Mouse (Mus musculus): ENCODE measurements around the gene Rpl3l. TPM values are rescaled to one million over a fixed set of nuclear protein-coding genes. Genes with fewer than 3 reads are reported as not detected.

Gene Rpl3l
- polyA plus RNA-seq, 1 experiment from 2014 or later: 0.36 TPM

DNA sequence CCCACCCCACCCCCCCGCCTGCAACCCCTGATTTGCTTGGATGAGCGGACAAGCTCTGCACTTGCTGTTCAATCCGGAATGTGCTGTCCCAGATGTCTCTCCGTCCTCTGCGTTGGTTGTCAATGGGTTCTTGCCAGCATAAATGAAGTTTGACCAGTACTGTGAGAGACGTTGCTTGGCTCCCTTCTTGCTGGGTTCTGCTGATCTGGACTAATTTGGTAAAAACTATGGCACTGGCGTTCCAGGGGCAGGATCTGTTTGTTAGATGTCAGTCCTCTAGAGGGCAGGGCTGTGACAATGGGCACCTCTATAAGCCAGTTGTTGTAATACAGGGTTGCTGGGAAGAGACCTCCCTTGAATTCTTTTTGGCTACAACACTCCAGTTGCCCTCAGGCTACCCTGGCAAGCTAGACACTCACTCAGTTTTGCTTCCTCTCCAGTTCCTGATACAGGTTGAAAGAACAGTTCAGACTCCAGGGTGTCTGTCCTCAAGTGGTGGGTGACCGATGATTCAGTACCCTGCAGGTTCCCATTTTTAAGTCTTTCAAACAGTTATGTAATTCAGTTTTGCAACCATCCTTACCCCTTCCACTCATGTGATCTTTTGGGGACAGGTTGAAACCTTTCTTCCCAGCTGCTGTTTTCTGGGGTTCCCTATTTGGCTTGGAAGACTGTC lies 9.7 kb downstream of the Rpl3l start:
- Histone ChIP-seq H3K27me3 (ENCODE audit: insufficient read depth, low read length) (no peaks in the 10 kb centered on the region), H3K4me3 (replicated peaks; ENCODE audit: low read depth, low read length) (peak overlapping the region; percentile 66), H3K9me3 (replicated peaks; ENCODE audit: low read length) (no peaks in the 10 kb centered on the region), H3K36me3 (ENCODE audit: insufficient read depth, low read length) (no peaks in the 10 kb centered on the region), H3K9ac (ENCODE audit: low read depth, low read length) (peak overlapping the region; percentile 70), H3K4me2 (ENCODE audit: low read length) (peak overlapping the region; percentile 94), H3K27ac (peak overlapping the region; percentile 72; the same call in 1 of the 2 replicates), H3K4me1 (replicated peaks; ENCODE audit: insufficient read depth, low read length) (peaks cover 13% of the 10 kb centered on the region)
- WGBS: 22% methylated on average over 8 of the region's 8 CpGs
- ATAC-seq (replicated peaks; ENCODE audit: low FRiP score, low read depth) (no peak), DNase-seq (ENCODE audit: low spot score) (no peak)
- peak; percentile 32; the same call in 1 of the 2 replicates for TF ChIP-seq CTCF (IDR thresholded peaks at IDR 0.05; ENCODE audit: low read depth)

DNA sequence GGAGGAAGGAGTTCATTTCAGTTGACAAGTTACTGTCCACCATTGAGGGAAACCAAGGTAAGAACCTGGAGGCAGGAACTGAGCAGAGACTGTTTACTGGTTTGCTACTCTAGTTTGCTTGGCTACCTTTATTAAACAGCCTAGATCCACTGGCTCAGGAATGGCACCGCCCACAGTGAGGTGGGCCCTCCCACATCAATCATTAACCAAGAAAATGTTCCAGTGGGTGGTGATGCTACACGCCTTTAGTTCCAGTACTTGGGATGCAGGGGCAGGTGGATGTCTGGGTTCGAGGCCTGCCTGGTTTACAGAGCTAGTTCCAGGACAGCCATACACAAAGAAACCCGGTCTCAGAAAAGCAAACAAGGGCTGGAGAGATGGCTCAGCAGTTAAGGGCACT lies 10.6 kb downstream of the Rpl3l start:
- H3K9ac ChIP-seq (ENCODE audit: low read depth, low read length): no peak overlapping the region
- TF ChIP-seq CTCF (IDR thresholded peaks at IDR 0.05; ENCODE audit: low read depth): no peak
- no peak overlapping the region for H3K4me3 ChIP-seq (replicated peaks; ENCODE audit: low read depth, low read length)
- DNase-seq (ENCODE audit: low spot score): no peak
- H3K27me3 ChIP-seq (ENCODE audit: insufficient read depth, low read length): no peaks in the 10 kb centered on the region
- H3K36me3 ChIP-seq (ENCODE audit: insufficient read depth, low read length): no peaks in the 10 kb centered on the region
- H3K4me2 ChIP-seq (ENCODE audit: low read length): no peak overlapping the region
- 74% methylated on average over 4 of the region's 4 CpGs for WGBS
- no peaks in the 10 kb centered on the region for H3K9me3 ChIP-seq (replicated peaks; ENCODE audit: low read length)
- peaks cover 13% of the 10 kb centered on the region for H3K4me1 ChIP-seq (replicated peaks; ENCODE audit: insufficient read depth, low read length)
- ATAC-seq (replicated peaks; ENCODE audit: low FRiP score, low read depth): no peak
- H3K27ac ChIP-seq: no peak overlapping the region

DNA sequence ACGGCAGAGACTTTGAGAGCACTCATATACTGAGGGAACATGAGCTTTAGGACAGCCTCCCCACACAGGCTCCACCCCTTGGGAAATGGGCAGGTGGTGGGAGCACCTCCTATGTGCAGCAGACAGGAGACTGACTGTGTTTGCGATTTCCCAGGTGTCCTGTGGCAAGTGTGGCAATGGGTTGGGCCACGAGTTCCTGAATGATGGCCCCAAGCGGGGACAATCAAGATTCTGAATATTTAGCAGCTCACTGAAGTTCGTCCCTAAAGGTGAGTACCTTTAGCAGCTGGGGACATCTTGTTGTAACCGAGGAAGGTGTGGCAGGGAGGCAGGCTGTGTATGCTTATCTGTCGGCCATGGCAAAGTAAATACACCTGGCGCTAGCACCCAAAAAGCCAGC lies 12.3 kb downstream of the Rpl3l start:
- DNase-seq (ENCODE audit: low spot score) (no peak), ATAC-seq (replicated peaks; ENCODE audit: low FRiP score, low read depth) (no peak)
- Histone ChIP-seq H3K36me3 (ENCODE audit: insufficient read depth, low read length) (no peaks in the 10 kb centered on the region), H3K27ac (no peak overlapping the region), H3K9me3 (replicated peaks; ENCODE audit: low read length) (no peaks in the 10 kb centered on the region), H3K27me3 (ENCODE audit: insufficient read depth, low read length) (no peaks in the 10 kb centered on the region), H3K4me1 (replicated peaks; ENCODE audit: insufficient read depth, low read length) (peaks cover 13% of the 10 kb centered on the region), H3K4me2 (ENCODE audit: low read length) (no peak overlapping the region), H3K9ac (ENCODE audit: low read depth, low read length) (no peak overlapping the region), H3K4me3 (replicated peaks; ENCODE audit: low read depth, low read length) (no peak overlapping the region)
- TF ChIP-seq CTCF (IDR thresholded peaks at IDR 0.05; ENCODE audit: low read depth): no peak
- WGBS: 87% methylated on average over 8 of the region's 8 CpGs

DNA sequence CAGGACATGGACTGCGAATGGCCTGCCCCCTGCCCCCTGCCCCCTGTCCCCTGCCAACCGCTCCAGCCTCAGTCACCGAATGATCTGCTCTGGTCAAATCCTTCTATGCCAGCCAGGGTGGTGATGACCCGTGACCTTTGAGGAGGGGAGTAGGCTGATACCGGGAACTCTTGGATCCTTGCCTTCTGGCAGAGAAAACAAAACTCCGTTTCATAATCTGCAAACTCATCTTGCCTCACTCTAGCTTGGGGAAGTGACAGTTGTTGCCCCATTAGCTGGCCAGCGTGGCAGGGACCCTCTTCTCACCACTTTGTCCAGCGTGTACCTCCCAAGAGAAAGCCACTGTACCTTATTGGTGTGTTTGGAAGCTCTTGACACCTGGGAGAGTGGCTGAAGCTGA lies 14.7 kb downstream of the Rpl3l start:
- H3K9ac ChIP-seq (ENCODE audit: low read depth, low read length): no peak overlapping the region
- no peaks in the 10 kb centered on the region for H3K36me3 ChIP-seq (ENCODE audit: insufficient read depth, low read length)
- DNase-seq (ENCODE audit: low spot score): no peak
- H3K27me3 ChIP-seq (ENCODE audit: insufficient read depth, low read length): no peaks in the 10 kb centered on the region
- 76% methylated on average over 8 of the region's 8 CpGs for WGBS
- no peak overlapping the region for H3K4me2 ChIP-seq (ENCODE audit: low read length)
- no peaks in the 10 kb centered on the region for H3K9me3 ChIP-seq (replicated peaks; ENCODE audit: low read length)
- ATAC-seq (replicated peaks; ENCODE audit: low FRiP score, low read depth): no peak
- peaks cover 1% of the 10 kb centered on the region; the same call in 1 of the 2 replicates for H3K4me1 ChIP-seq (replicated peaks; ENCODE audit: insufficient read depth, low read length)
- no peak overlapping the region for H3K27ac ChIP-seq
- TF ChIP-seq CTCF (IDR thresholded peaks at IDR 0.05; ENCODE audit: low read depth): no peak
- no peak overlapping the region for H3K4me3 ChIP-seq (replicated peaks; ENCODE audit: low read depth, low read length)

DNA sequence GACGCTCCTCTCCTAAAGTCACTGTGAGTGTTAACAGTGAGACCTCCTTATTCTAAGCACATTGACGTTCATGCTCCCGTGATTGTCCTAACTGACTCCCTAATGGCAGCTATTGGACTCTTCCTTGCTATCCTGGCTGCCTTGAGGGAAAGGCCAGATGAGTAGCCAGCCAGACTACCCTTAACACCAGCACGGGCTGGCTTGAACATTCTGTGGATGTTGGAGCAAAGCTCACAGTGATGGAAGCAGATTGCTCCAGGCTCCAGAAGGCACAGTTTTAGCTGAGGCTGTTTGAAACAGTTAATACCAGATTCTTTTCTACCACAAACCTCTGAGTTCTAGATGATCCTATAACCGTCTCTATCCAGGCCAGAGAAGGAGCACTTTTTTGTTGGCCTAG lies 16.3 kb downstream of the Rpl3l start:
- no peak overlapping the region for H3K27ac ChIP-seq
- DNase-seq (ENCODE audit: low spot score) (no peak), ATAC-seq (replicated peaks; ENCODE audit: low FRiP score, low read depth) (no peak)
- WGBS: 69% methylated on average over 5 of the region's 5 CpGs
- no peak overlapping the region for H3K9ac ChIP-seq (ENCODE audit: low read depth, low read length)
- H3K27me3 ChIP-seq (ENCODE audit: insufficient read depth, low read length): no peaks in the 10 kb centered on the region
- no peaks in the 10 kb centered on the region for H3K9me3 ChIP-seq (replicated peaks; ENCODE audit: low read length)
- no peak for TF ChIP-seq CTCF (IDR thresholded peaks at IDR 0.05; ENCODE audit: low read depth)
- H3K4me3 ChIP-seq (replicated peaks; ENCODE audit: low read depth, low read length): no peak overlapping the region
- H3K4me2 ChIP-seq (ENCODE audit: low read length): no peak overlapping the region
- H3K36me3 ChIP-seq (ENCODE audit: insufficient read depth, low read length): no peaks in the 10 kb centered on the region
- H3K4me1 ChIP-seq (replicated peaks; ENCODE audit: insufficient read depth, low read length): no peaks in the 10 kb centered on the region

DNA sequence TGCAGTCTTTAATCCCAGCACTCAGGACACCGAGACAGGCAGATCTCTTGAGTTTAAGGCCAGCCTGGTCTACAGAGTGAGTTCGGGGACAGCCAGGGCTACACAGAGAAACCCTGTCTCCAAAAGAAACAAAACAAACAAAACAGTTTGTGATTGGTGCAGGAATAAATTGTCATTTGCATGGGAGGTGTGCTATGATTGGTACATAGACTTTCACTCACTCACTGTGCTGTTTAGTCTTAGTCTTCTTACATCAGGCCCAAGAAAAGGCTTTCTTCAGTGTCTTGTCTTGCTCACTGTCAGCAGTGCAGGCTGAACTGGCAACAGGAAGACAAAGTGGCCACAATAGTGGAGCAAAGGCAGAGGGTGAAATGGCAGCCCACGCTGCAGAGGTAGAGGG lies 16.8 kb downstream of the Rpl3l start:
- DNase-seq (ENCODE audit: low spot score): no peak
- WGBS: 77% methylated on average over 3 of the region's 3 CpGs
- Histone ChIP-seq H3K4me2 (ENCODE audit: low read length) (no peak overlapping the region), H3K9ac (ENCODE audit: low read depth, low read length) (no peak overlapping the region), H3K27me3 (ENCODE audit: insufficient read depth, low read length) (no peaks in the 10 kb centered on the region), H3K4me1 (replicated peaks; ENCODE audit: insufficient read depth, low read length) (no peaks in the 10 kb centered on the region), H3K4me3 (replicated peaks; ENCODE audit: low read depth, low read length) (no peak overlapping the region), H3K9me3 (replicated peaks; ENCODE audit: low read length) (no peaks in the 10 kb centered on the region), H3K27ac (no peak overlapping the region), H3K36me3 (ENCODE audit: insufficient read depth, low read length) (no peaks in the 10 kb centered on the region)
- no peak for ATAC-seq (replicated peaks; ENCODE audit: low FRiP score, low read depth)
- no peak for TF ChIP-seq CTCF (IDR thresholded peaks at IDR 0.05; ENCODE audit: low read depth)
